Mouse (Mus musculus) B cell, adult 62 days (primary cell): ENCODE results near the gene Noct. TPM values are rescaled to one million over a fixed set of nuclear protein-coding genes. Genes with fewer than 3 reads are reported as not detected.

Experiments used
- total RNA-seq: library from RNA; stranded (reverse); gene quantifications from 4 replicates; pipeline ENCODE4 v1.2.4, GENCODE M21; 2023

The Noct gene
- total RNA-seq, result 3.3 to 3.7 TPM (median 3.5 TPM) in 4 replicates

GRCm38 (mm10) chr3:51224363-51225225 is at the start of gene Noct:
Noct (plus strand) TSS chr3:51224447.

Other genes starting within 250 kb of the Noct start
- gene Elf2, start 116.2 kb downstream of the Noct start, total RNA-seq, result 111 to 131 TPM (median 123 TPM) in 4 replicates
- gene Mgarp, start 172.3 kb downstream of the Noct start, total RNA-seq, result not detected in 4 replicates
- 61.4 to 86.5 TPM (median 71.4 TPM) in 4 replicates for gene Ndufc1, start 184.5 kb downstream of the Noct start, total RNA-seq
- gene Naa15, start 190.7 kb downstream of the Noct start, total RNA-seq, result 103 to 137 TPM (median 123 TPM) in 4 replicates